Mouse (Mus musculus) T-helper 17 cell (primary cell): Measurements from ENCODE around the gene Rftn1.

Experiments used
- in situ Hi-C, 2 experiments: fragments of 300-600 bp; cut with MboI, MseI; formaldehyde crosslinking; loops; 1 replicate in 1 of 2; 2 replicates in 1 of 2; pipeline ENCODE4 v1.15.1; 2025; ENCODE audit warnings: high pct_unique_total_duplicates in 2 of 2

The Rftn1 gene

DNA sequence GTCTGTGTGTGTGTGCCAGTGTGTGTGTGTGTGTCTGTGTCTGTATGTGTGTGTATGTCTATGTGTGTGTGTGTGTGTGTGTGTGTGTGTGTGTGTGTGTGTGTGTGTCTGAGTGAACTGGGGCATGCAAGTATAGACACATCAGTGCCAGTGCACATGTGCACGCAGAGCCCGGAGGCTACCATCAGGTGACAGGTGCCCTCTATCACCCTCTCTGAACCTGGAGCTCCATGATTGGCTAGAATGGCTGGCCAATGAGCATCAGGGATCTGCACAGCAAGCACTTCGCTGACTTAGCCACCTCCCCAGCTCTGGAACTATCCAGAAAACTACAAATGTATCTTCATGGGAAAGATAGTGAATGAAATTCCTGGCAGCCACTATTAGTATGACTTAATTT is 16.7 kb downstream of the Rftn1 start:
- in situ Hi-C loops: no loop called here

DNA sequence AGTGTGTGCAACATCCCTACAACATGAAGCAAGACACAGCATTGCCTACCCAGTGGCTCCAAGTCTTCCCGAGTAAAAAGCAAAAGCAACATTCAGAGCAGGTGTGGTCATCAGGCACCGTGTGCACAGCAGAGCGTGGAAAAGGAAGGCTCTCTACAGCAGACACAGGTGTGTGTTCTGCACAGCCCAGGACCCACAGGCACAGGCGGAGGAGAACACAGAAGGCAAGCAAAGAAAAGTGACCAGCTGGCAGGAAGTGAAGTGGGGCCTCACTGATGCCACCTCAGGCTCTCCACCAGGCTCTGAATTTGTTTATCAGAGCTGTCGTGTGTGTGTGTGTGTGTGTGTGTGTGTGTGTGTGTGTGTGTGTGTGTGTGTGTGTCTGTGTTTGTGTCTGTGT is 17.1 kb downstream of the Rftn1 start:
- in situ Hi-C loops: no loop called here

DNA sequence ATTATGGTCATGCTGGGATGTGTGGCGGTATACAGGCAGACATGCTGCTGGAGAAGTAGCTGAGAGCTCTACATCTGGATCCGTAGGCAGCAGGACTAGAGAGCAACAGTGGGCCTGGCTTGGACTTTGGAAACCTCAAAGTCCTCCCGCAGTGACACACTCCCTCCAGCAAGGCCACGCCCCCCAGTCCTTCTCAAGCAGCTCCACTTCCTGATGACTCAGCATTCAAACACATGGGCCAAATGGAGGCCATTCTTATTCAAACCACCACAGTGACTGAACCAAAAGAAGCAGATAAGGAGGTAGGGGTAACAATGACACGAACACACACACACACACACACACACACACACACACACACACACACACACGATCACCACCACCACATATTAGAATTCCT is 17.7 kb downstream of the Rftn1 start:
- in situ Hi-C loops: no loop called here

DNA sequence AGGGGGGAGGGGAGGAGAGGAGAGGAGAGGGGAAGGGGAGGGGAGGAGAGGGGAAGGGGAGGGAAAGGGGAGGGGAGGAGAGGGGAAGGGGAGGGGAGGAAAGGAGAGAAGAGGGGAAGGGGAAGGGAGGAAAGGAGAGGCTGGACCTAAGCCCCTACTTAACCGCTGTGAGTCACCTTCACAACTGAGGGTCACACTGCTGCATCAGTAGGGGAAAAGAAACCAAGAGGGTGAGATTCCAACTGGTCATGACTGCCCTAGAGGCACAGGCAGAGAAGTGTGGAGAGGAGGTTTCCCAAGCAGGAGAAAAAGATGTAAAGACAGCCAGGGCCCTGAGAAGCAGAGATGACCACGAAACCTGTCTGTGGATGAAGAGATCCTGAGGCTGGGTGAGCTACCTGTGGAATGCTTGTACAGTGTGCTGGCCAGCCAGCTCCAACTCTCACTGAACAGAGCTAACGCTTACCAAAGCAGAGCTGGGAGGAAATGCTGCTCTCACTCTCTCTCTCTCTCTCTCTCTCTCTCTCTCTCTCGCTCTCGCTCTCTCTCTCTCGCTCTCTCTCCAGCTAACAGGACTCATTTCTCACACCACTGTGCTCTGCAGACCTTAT is 19.4 kb downstream of the Rftn1 start:
- in situ Hi-C loops: no loop called here

DNA sequence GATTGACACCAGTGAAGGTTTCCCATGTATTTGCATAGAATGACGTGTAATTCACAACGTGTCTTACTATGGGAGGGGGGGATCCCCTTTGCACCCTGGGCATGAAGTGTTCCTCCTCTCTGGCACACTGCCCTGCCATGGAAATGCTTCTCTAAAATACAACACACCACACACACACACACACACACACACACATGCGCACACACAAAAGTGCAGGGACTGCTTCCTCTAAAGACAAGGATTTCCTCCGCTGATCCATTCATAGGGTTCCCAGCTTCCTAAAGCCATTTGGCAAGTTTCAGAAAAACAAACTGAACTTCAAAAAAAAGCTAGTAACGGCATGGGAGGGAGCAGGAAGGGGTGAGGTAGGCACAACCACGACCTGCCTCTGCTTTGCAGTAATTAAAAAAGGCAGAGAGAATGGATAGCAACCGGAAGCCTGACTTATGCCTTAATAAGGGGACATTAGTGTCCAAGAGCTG is 20.5 kb downstream of the Rftn1 start:
- in situ Hi-C loops: loop anchor here in 1 of 2 experiments (10.0 kb wide), 1 partner anchor 1725 kb away; no protein-coding TSS in a partner anchor

DNA sequence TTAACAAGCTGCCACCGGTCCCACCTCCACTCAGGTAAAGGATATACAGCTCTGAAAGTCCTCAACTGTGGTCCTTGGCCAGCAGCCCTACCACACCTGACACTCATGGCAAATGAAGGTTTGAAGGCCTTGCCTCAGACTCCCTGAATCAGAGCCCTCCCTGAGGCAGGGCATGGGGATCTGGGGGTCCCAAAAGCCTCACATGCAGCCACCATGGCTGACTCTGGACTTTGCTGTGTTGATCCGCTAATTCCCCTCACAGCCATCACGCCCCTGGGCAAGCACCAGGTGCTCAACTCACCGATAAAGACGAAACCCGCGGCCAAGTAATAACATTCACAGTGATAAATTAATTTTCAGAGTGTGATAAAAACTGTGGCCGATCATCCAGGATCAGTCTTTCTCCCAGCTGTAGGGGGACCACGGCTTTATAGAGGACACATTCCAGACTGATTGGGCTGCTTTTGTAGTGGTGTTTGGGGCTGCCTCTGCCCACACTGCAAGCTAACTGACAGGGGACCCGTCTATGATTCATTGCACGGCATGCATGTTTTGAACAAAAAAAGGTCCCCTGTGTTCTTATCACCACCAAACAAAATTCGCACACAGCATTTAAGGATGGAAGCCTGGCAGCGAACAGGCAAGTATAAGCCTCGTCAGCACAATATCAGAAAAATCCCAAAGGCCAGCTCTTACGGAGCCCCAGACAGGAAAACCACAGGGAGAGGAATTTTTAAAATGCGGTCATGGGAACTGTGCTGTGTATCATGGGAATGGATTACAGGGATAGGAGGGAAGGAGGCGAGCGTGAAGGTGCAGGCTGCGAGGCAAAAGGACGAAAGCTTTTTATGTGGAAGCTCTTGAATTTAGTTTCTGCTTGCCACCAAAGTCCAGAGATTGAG is 29.3 kb downstream of the Rftn1 start:
- in situ Hi-C loops: loop anchor here in 1 of 2 experiments (10.0 kb wide), 1 partner anchor 1734 kb away; no protein-coding TSS in a partner anchor

DNA sequence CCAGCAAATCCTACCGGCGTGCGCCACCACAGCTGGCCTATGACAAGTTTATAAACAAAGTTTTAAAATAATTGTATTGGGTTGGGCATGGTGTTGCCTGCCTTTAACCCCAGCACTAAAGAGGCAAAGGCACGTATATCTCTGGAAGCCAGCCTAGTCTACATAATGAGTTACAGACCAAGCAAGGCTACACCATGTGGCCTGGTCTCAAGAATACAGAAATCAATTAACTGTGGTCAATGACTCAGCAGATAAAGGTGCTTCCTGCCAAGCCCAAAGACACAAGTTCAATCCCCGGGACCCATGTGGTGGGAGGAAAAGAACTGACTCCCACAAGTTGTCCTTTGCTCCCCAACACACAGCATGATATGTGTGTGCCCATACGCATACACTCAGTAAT is 30.1 kb downstream of the Rftn1 start:
- in situ Hi-C loops: loop anchor here in 1 of 2 experiments (10.0 kb wide), 1 partner anchor 1734 kb away; no protein-coding TSS in a partner anchor

DNA sequence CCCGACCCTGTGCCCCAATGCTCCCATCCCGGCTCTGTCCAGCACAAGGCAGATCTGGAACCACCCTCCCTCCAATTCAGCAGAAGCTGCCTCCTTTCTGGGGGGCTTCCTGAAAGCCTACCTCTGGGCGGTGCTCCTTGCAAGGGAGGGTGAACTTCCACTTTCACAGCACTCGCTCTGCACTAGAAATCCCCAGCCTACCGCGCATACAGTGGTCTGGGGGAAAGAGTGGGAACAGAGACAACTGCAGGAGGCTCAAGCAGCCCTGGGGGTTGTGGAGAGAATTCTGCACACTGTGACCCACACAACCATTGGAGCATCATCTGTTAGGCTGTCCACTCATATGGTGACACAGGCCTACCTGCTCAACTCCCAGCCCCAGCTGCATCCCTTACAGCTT is 30.7 kb downstream of the Rftn1 start:
- in situ Hi-C loops: loop anchor here in 1 of 2 experiments (10.0 kb wide), 1 partner anchor 1735 kb away; no protein-coding TSS in a partner anchor

DNA sequence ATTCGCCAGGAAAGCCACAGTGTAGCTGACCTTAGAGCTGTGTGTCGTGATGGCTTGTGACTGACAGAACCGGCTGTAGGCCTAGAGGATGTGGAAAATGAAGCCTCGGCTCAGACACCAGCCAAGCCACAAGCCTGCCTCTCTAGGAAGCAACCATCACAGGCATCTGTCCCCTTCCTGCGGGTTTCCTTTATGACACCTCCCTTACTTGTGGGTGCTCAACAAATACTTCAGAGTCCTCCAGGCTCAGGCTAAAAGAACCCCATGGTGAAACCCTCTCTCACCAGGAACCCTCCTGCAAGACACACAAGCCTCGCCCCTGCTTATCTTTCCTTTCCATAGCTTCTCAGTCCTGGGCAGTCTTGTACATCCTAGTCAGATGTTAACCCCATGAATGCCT is 31.9 kb downstream of the Rftn1 start:
- in situ Hi-C loops: no loop called here

DNA sequence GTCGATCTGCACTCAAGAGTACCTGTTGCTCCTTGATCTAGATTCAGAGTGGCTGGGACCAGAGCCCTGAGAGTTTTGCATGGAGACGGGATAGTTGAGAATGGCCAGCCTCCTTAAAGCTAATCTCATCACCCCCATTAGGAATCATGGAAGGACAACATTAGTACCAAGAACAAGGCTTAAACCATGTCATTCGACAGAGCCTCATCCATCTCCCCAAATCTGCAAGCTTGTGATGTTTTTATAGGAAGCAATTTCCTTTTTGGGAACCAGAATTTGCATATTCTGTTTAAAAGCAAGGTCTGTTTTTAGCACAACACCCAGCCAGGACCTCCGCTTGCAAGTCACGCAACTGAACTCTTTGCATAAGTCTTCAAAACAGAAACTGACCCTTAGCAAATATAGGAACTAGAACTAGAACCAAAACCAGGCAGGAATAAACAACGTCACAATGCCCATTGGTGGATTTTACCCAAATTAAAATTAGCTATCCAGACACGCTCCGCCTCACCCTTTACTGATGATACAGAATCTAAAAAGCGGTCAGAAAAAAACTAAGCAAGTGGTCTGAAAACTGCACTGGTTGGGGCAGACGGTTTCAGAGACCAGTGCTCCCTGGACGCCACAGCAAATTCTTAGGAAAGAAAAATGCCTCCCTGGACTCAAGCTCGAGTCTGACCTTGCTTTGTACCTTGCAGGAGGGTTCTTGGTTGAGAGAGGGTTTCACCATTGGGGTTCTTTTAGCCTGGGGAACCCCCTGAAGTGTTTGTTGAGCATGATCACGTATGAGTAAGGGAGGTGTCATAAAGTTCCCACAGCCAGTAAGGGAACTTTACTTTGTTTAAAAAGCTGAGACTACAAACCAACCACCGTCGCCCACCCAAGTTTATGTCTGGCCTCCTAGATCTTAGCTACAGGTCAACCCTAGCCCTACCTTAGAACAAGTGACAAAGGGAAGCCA is 33.0 kb downstream of the Rftn1 start:
- in situ Hi-C loops: no loop called here

DNA sequence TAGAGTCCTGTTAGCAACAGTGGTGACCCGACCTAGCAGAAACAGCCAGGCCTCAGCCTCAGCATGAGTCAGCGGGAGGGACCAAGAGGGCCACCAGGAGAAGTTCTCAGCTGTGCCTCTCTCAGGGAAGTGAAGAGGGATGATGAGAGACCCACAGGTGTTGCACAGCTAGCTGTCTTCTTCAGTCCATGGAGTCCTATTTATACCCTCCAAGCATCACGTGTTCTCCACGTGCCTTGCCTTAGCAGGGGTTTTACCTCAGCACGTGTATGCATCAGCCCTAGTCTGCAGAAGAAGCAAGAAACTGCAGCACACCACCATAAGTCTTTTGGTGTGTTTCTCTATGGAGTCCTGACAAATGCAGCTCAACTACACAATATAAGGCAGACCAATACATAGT is 38.4 kb downstream of the Rftn1 start:
- in situ Hi-C loops: no loop called here

DNA sequence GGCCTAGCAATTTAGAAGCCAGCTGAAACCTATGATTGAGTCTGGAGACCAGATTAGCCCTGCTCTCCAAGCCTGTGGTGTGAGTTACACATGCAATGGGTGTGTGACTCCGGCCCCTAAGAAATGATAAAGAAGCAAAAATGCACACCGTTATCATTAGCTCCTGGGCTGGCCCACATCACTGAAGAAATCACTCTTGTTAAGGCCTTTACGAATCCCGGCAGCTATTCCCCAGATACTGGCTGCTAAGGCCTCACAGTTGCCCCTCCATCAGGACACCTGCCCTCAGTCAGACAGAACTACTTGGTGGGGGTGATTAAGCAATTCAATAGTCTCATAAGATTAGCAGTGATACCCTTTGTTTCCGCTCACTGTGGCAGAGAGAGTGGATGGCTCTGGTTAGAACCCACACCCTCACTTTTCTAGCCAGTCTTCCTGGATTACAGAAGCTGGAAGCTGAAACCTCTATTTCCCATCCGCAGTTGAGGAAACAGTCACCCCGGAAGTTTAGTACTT is 39.2 kb downstream of the Rftn1 start:
- in situ Hi-C loops: no loop called here

DNA sequence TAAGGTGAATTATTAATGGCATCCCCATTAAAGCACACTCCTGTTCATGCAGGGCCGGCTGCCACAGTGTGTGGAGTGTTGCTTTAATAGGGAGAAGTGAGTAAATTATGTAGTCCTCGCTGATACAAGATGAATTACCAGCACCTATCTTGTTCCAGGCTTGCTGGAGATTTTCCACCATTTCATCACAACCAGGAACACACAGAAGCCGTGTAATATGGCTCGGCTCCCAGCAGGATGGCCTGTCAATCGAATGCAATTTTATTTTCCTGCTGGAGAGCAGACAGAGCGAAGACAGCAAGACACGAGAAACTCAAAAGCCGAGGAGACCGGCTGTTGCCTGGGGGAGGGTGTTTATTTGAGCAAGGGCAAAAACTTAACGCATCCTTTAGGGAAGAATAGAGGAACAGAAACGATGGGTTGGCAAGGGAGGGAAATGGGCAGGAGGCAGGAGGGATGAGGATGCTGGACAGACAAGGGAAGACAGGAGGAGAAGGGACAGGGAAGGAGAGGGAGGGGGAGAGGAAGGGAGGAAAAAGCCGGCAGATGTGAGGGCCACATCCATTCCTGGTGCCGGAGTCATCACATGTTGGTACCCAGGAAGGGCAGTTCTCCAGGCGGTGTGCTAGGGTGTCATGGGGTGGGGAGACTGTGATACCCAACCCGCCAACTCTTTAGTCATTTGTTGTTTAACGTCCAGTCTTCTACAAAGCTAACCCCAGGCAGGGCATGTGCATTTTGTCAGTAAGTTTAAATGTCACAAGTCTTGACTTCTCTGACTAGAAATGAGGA is 39.9 kb downstream of the Rftn1 start:
- in situ Hi-C loops: no loop called here

DNA sequence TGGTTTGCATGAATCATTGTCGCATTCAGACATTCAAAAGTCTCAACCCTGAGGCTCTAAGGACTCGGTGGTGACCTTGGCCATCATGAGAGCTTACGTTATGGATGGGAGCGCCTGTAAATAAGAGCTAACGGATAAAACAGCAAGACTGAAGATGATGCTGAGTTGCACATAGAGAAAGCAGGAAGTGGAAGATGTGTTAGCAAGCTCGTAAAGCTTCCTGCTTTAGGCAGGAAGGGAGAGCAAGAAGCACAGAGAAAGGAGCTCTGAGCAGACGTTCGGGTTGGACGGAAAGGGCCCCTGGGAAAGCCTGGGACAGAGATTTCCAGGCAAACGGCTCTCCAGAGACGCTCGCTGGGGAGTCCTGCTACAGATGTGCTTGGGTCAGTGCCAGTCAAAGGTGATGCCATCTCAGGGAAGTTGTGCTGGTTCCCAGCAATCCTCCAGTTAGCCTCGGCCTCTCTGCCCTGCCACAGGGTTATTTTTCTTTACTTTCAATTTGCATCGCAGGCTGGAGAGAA is 40.7 kb downstream of the Rftn1 start:
- in situ Hi-C loops: no loop called here

DNA sequence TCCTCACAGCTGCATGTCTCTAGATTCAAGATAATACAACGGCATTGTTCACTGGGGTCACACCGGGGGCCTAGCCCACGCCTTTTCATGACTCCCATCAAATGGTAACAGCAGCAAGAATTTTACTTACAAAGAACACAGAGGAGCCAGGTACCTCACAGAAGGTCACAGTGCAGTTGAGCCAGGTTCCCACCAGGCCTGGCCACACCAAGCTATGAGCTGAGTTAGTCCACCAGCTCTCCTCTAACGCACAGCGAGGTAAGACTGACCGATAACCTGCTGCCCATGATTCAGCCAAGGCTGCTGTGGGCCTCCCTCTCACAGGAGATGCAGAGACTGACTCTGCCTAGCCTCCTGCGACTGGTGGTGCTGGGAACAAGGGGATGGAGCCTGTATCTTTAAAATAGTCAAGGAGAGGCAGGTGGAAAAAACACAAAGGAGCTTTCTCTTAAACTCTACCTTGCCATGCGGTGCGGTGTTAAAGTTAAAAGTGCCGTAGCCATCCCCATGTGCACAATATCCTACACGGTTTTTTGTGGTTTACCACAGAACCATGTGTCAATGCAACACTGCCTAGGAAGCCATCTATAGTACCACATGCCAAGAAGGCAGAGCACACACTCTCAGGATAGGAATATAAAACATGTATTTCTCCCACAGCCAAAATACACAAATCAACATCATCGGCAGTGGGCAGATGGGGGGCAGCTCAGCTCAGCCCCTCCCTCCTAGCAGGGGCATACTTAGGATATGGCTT is 42.5 kb downstream of the Rftn1 start:
- in situ Hi-C loops: no loop called here

DNA sequence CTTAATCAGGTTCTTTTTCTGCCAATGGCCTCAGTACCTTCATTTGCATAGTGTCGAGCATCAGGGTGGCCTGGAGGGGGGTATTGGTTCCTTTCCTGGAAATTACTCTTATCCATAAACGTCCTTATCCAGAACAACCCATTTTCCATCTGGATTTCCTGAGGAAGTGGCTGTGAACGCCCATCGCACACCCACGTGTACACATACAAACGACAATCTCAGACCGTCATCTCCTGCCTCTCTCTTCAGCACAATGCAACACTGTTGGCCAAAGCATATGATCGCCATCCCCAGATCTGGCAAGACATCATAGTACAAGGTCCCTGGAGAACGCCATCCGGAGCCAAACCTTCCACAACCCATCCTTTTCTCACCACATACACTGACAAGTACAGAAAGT is 47.1 kb downstream of the Rftn1 start:
- in situ Hi-C loops: no loop called here

DNA sequence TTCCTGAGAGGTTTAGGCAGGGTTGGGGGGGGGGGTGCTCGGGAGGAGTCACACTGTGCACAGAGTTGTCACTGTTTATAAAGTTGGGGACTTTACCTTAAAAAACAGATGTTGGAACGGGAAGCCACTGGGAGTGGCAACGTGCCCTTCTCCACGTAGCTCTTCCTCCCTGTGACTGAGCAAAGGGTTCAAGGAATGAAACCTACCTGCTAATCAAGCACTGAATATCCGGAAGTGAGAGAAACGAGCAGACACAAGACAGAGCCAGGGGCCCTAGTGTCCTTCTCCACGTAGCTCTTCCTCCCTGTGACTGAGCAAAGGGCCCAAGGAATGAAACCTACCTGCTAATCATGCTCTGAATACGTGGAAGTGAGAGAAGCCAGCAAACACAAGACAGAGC is 47.9 kb downstream of the Rftn1 start:
- in situ Hi-C loops: no loop called here

DNA sequence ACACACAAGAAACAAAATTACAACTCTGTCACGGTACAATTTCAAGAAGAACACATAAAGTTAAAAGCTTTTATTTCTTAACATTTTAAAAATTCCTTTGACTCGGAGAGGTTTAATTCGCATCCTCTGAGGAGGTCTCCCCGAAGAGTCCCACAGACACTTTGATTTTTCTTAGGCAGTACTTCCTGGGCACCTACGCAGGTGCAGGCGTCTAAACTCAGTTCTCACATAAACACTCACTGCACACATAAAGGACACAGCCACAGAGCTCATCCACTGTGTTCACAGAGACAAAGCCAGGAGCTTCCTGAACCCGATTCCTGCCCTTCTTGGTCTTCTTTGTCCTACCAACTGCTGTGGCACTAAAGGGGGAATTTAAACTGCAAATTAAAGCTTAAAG is 48.3 kb downstream of the Rftn1 start:
- in situ Hi-C loops: no loop called here

DNA sequence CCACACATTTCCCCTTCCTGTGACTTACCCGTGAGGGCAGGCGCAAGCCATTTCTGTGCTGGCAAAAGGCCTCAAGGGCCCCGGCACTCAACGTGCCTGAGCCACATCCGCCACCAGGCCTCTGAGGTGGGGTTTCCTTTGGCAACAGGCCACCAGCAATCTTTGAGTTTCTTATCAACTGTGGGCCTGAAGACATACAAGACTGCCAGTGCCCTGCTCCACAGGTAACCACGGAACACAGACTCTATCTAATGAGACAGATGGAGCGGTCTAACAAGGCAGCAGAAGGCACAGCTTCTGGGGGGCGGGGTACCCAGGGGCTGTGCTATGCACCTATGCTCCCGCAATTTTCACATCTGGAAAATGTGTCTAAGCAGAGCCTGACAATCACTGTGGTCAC is 54.4 kb downstream of the Rftn1 start:
- in situ Hi-C loops: no loop called here

DNA sequence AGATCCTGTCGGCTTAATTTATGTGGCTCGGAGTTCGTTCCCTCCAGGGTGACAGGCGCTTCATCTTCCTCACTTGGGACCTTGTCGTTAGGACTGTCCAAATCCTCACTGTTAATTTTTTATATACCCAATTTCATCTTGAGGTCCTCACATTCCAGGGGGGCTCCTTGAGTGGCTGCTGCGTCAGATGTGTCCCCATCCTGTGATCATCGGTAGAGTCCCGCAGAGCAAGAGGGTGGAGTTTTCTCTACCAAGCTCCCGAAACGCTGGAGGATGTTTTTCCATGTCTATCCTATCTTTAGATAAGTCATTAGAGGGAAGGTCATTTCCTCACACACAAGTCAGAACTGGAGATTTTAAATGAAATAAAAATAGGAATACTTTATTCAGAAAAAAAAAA is 55.0 kb downstream of the Rftn1 start:
- in situ Hi-C loops: no loop called here
